Mouse (Mus musculus): ENCODE measurements around the gene Ubtf. TPM values are rescaled to one million over a fixed set of nuclear protein-coding genes. Genes with fewer than 3 reads are reported as not detected.
A peak's percentile ranks its signal among the peaks of the same experiment; 100 is the strongest.

The Ubtf gene
- polyA plus RNA-seq, 1 experiment from 2014 or later, result 86.0 TPM

DNA sequence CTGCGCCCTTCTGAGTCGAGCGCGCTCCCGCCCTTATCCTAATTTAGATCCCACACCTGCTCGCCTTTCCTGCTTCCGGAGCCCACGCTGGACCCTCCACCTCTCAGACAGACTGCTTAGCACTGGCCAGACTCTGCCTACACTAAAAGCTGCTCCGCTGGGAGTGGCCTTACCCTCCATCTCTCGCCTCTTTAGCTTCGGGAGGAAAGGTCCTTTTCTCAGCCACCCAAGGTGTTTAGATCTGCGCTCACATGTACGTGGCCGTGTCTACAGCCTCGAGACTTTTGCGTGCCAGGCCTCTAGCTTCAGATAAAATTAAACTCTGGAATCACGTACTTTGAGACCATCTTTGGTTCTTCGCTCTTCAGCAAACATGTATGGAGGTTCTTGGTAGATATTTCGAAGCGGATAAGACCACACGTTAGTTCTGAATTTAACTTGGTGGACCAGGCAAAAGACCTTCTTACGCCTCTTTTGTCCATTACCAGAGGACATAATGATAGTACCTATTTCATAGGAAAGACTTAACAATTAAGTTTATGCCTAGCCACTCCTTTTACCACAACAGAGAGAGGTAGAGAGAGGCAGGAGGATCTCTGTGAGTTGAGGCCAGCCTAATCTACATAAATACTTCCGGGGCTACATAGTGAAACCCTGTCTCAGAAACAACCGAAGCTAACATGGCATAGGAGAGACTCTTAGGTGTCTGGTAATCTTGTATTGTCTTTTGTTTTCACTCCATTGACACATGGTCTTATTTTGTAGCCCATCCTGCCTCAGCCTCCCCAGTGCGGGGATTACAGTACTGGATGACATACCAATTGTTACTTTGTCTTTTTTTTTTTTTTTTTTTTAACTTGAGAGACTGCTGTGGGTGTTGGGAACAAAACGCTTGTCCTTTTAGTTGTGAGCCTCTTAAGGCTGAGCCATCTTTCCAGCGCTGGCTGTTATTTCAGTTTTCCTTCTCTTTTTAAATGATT, 21.7 kb downstream of the Ubtf start:
- DNase-seq (ENCODE audit: low spot score), result peak; percentile 64
- Histone ChIP-seq H3K9me3 (ENCODE audit: control insufficient read depth, low read length) (no peaks in the 10 kb centered on the region), H3K4me3 (ENCODE audit: low read depth, low read length) (peak overlapping the region; percentile 82), H3K4me2 (ENCODE audit: low read length) (peak overlapping the region; percentile 86), H3K4me1 (replicated peaks; ENCODE audit: control insufficient read depth, insufficient read depth, low read length) (peaks cover 16% of the 10 kb centered on the region), H3K9ac (ENCODE audit: low read length) (peak overlapping the region; percentile 88), H3K27ac (ENCODE audit: low read depth) (peak overlapping the region; percentile 99), H3K36me3 (ENCODE audit: control insufficient read depth, insufficient read depth, low read length) (peaks cover 13% of the 10 kb centered on the region), H3K27me3 (replicated peaks; ENCODE audit: control insufficient read depth, insufficient read depth, low read length) (no peaks in the 10 kb centered on the region)
- ATAC-seq (replicated peaks; ENCODE audit: low FRiP score, low TSS enrichment, low read depth), result peak; percentile 30
- 26% methylated on average over 27 of the region's 27 CpGs for WGBS

DNA sequence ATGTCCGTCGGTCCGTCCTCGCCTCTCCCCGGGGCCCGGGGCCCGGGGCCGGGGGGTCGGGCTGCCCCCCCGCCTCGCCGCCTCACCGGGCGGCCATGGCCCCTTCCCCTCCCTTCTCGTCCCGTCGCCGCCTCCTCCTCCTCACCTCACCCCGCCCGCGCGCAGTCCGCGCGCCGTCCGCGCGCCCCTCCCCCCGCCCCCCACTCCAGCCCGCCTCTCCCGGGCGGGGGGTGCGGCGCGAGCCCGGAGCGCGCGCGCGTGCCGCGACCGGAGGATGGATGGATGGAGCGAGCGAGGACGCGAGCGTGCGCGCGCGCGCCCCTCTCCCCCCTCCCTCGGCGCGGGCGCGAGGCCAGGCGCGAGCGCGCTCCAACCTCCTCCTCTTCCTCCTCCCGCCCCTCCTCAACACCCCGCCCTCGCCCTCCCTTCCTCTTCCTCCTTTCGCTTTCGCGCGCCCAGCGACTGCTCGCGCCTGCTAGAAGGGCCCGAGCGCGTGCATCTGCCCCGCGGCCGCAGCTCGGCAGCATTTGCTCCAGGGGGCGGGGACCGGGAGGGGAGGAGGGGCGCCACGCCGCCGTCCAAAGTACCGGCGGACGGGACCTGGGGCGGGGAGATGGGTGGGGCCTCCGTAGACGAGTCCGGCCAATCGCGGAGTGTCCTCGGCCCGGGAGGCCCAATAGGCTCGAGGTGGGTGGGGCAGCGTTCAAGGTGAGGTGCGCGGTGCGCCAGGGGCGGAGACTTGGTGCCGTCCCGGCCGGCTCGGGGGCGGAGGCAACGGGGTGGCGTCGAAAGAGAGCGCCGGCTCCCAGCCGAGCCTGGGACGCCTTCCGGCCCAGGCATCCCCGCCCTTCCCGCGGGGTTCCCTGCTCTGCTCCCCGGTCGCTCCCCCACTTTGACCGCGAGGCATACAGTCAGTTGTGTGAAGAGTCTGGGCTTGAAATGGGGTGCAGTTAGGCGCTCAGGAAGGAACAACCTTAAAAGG, 22.8 kb downstream of the Ubtf start, which contains the start of gene Atxn7l3:
Atxn7l3 (minus strand) TSS at position 141 of the 982 bp plus-strand sequence.
- Histone ChIP-seq H3K4me1 (replicated peaks; ENCODE audit: control insufficient read depth, insufficient read depth, low read length) (peaks cover 16% of the 10 kb centered on the region), H3K27me3 (replicated peaks; ENCODE audit: control insufficient read depth, insufficient read depth, low read length) (no peaks in the 10 kb centered on the region), H3K4me3 (ENCODE audit: low read depth, low read length) (peak within 1 kb of the TSS; percentile 82), H3K9me3 (ENCODE audit: control insufficient read depth, low read length) (no peaks in the 10 kb centered on the region), H3K36me3 (ENCODE audit: control insufficient read depth, insufficient read depth, low read length) (peaks cover 23% of the 10 kb centered on the region), H3K9ac (ENCODE audit: low read length) (peak within 1 kb of the TSS; percentile 88), H3K4me2 (ENCODE audit: low read length) (peak within 1 kb of the TSS; percentile 86), H3K27ac (ENCODE audit: low read depth) (peak within 1 kb of the TSS; percentile 99)
- under 1% methylated on average over 66 of the region's 125 CpGs for WGBS
- DNase-seq (ENCODE audit: low spot score), result peak; percentile 96
- ATAC-seq (replicated peaks; ENCODE audit: low FRiP score, low TSS enrichment, low read depth), result peak; percentile 93

DNA sequence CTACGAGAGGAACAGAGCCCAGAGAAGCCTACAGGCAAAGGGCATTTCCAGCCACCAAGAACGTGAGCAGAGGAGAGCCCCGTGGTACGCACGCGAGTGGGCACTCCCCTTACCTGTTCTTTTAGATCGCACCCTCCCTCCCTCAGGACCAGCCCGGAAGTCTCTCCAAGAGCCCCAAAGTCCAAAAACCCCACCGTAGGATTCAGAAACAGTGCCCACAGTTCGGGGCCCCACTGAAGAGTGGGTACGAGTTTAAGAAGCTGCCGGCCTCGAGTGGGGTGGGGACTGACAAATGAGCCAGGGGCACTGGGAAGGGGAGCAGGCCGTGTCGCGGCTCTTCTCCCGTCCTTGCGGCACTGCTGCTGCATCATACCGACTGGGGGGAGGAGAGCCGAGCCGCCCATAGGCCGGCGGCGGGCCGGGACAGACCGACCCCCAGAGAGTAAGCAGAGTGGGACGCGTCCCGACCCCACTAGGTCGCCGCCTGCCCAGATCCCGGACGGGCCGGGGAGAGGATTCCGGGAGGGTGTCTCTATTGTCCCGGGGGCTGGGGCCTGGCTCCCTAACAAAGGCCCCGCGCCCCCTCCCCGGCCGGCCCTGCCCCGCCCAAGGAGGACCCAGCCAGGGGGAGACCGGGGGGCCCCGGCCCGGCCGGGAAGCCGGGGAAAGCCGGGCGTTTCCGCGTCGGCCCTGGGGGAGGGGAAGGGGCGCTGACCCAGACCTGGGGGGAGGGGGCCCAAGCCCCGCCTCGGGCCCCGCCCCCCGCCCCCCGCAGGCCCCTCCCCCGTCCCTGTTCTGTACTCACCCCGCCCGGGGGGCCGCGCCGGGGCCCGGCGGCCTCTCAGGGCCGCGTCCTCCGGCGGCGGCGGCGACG, 23.7 kb downstream of the Ubtf start:
- peak; percentile 84 for DNase-seq (ENCODE audit: low spot score)
- Histone ChIP-seq H3K9ac (ENCODE audit: low read length) (peak overlapping the region; percentile 88), H3K36me3 (ENCODE audit: control insufficient read depth, insufficient read depth, low read length) (peaks cover 33% of the 10 kb centered on the region), H3K9me3 (ENCODE audit: control insufficient read depth, low read length) (no peaks in the 10 kb centered on the region), H3K4me1 (replicated peaks; ENCODE audit: control insufficient read depth, insufficient read depth, low read length) (peaks cover 16% of the 10 kb centered on the region), H3K27me3 (replicated peaks; ENCODE audit: control insufficient read depth, insufficient read depth, low read length) (no peaks in the 10 kb centered on the region), H3K4me3 (ENCODE audit: low read depth, low read length) (peak overlapping the region; percentile 82), H3K27ac (ENCODE audit: low read depth) (peak overlapping the region; percentile 99), H3K4me2 (ENCODE audit: low read length) (peak overlapping the region; percentile 69)
- WGBS, result under 1% methylated on average over 43 of the region's 73 CpGs
- peak; percentile 44 for ATAC-seq (replicated peaks; ENCODE audit: low FRiP score, low TSS enrichment, low read depth)

DNA sequence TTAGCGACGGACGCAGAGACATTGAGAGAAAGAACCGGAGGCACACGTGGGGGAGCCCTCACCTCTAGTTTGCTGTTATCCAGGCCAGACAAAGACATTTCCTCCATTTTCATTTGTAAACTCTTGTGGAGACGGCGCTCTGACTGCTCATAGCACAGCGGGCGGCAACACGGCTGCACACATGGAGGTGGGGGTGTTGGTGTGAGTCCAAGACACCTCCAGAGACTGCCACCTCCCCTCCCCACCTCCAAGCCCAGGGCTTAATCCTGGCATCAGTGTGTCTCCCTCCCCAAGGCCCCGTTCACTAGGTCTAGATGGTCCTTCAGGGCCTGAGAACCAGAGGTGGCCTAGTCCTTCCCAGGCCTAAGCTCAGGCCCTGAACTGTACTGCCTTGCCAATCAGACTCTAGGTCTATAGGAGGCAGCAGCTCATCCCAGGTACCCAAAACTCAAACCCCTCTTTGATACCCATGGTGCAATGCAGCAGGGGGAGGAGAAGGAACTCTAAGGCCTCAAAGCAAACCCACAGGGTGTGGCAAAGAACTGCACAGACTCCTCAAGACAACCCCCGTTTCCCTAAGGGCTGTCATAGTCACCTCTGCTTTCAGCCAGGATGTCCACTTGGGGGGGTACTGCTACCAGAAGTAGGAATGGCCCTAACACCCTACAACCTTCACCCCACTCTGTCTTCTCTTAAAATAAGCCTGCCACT, 24.5 kb downstream of the Ubtf start:
- H3K27ac ChIP-seq (ENCODE audit: low read depth), result peak overlapping the region; percentile 99
- peak overlapping the region; percentile 82 for H3K4me3 ChIP-seq (ENCODE audit: low read depth, low read length)
- no peaks in the 10 kb centered on the region for H3K27me3 ChIP-seq (replicated peaks; ENCODE audit: control insufficient read depth, insufficient read depth, low read length)
- 65% methylated on average over 12 of the region's 12 CpGs for WGBS
- ATAC-seq (replicated peaks; ENCODE audit: low FRiP score, low TSS enrichment, low read depth), result no peak
- peaks cover 41% of the 10 kb centered on the region for H3K36me3 ChIP-seq (ENCODE audit: control insufficient read depth, insufficient read depth, low read length)
- H3K9me3 ChIP-seq (ENCODE audit: control insufficient read depth, low read length), result no peaks in the 10 kb centered on the region
- H3K4me1 ChIP-seq (replicated peaks; ENCODE audit: control insufficient read depth, insufficient read depth, low read length), result peaks cover 16% of the 10 kb centered on the region
- peak overlapping the region; percentile 88 for H3K9ac ChIP-seq (ENCODE audit: low read length)
- peak overlapping the region; percentile 69 for H3K4me2 ChIP-seq (ENCODE audit: low read length)
- peak; percentile 51 for DNase-seq (ENCODE audit: low spot score)

DNA sequence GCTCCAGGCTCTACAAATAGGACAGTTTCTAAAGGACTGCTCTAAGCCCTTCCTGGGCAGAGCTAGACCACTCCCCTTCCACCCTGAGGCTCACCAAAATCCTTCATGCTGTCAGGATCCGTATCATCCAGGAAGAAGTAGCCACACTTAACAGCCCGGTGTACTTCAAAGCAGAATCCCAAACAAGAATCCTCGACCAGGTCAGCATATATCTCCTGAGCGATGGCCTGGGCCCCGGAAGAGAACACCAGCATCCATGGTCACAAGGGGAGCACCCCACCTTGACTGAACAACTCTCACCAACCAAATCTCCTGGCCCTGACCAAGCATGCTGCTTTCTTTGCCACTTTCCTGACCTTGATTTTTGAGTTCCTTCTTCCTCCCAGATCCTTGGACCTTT, 25.1 kb downstream of the Ubtf start:
- no peak for DNase-seq (ENCODE audit: low spot score)
- Histone ChIP-seq H3K4me2 (ENCODE audit: low read length) (peak overlapping the region; percentile 69), H3K4me1 (replicated peaks; ENCODE audit: control insufficient read depth, insufficient read depth, low read length) (peaks cover 16% of the 10 kb centered on the region), H3K9ac (ENCODE audit: low read length) (no peak overlapping the region), H3K4me3 (ENCODE audit: low read depth, low read length) (peak overlapping the region; percentile 82; the same call in 1 of the 2 replicates), H3K36me3 (ENCODE audit: control insufficient read depth, insufficient read depth, low read length) (peaks cover 47% of the 10 kb centered on the region), H3K9me3 (ENCODE audit: control insufficient read depth, low read length) (no peaks in the 10 kb centered on the region), H3K27me3 (replicated peaks; ENCODE audit: control insufficient read depth, insufficient read depth, low read length) (no peaks in the 10 kb centered on the region), H3K27ac (ENCODE audit: low read depth) (no peak overlapping the region)
- ATAC-seq (replicated peaks; ENCODE audit: low FRiP score, low TSS enrichment, low read depth), result no peak
- 68% methylated on average over 5 of the region's 5 CpGs for WGBS

DNA sequence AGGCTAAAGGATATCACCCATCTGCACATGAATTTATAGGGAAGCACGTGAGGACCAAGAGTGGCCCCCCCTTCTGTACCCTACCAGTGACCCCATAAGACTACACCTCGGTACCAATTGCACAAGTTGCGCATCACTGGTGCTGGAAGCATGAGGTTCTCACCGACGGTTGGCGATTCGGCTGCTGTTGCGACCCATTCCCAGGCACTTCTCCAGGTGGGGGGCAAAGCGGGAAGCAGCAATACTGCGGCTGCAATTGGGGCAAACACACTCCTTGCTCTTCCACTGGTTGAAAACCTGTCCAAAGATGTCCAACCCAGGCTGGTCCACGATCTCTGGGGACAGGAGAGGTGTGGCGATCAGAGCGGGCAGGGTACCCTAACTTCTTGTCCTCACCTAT, 25.6 kb downstream of the Ubtf start:
- ATAC-seq (replicated peaks; ENCODE audit: low FRiP score, low TSS enrichment, low read depth) (no peak), DNase-seq (ENCODE audit: low spot score) (no peak)
- H3K4me1 ChIP-seq (replicated peaks; ENCODE audit: control insufficient read depth, insufficient read depth, low read length), result peaks cover 16% of the 10 kb centered on the region
- no peak overlapping the region for H3K4me2 ChIP-seq (ENCODE audit: low read length)
- H3K36me3 ChIP-seq (ENCODE audit: control insufficient read depth, insufficient read depth, low read length), result peaks cover 49% of the 10 kb centered on the region
- no peak overlapping the region for H3K27ac ChIP-seq (ENCODE audit: low read depth)
- 93% methylated on average over 13 of the region's 13 CpGs for WGBS
- H3K9ac ChIP-seq (ENCODE audit: low read length), result no peak overlapping the region
- no peaks in the 10 kb centered on the region for H3K27me3 ChIP-seq (replicated peaks; ENCODE audit: control insufficient read depth, insufficient read depth, low read length)
- no peaks in the 10 kb centered on the region for H3K9me3 ChIP-seq (ENCODE audit: control insufficient read depth, low read length)
- H3K4me3 ChIP-seq (ENCODE audit: low read depth, low read length), result no peak overlapping the region

DNA sequence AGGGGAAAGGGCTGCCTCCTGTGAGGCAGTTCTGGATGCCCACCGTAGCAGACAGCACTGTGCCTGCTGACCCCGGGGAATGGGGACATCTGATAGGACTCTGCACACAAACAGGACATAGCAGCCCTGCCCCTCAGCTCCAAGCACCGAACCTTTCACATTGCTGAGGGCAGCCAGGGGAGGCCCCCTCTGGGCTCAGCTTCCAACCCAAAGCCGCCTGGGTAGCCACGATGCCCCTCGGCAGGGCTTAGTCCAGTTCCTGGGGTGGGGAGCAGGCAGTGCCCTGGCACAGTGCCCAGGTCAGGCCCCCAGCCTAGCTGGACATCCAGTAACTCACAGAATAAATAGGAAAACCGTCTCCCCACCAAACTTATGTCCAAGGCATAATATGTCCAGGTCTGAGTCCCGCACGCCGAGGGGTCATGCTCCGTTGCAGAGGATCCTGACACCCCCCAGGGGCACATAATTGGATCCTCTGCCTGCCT, 28.4 kb downstream of the Ubtf start:
- Histone ChIP-seq H3K9ac (ENCODE audit: low read length) (no peak overlapping the region), H3K27me3 (replicated peaks; ENCODE audit: control insufficient read depth, insufficient read depth, low read length) (no peaks in the 10 kb centered on the region), H3K27ac (ENCODE audit: low read depth) (no peak overlapping the region), H3K4me3 (ENCODE audit: low read depth, low read length) (no peak overlapping the region), H3K4me2 (ENCODE audit: low read length) (no peak overlapping the region), H3K9me3 (ENCODE audit: control insufficient read depth, low read length) (no peaks in the 10 kb centered on the region), H3K4me1 (replicated peaks; ENCODE audit: control insufficient read depth, insufficient read depth, low read length) (peaks cover 14% of the 10 kb centered on the region), H3K36me3 (ENCODE audit: control insufficient read depth, insufficient read depth, low read length) (peaks cover 65% of the 10 kb centered on the region)
- 89% methylated on average over 11 of the region's 11 CpGs for WGBS
- no peak for ATAC-seq (replicated peaks; ENCODE audit: low FRiP score, low TSS enrichment, low read depth)
- no peak for DNase-seq (ENCODE audit: low spot score)
